Mouse (Mus musculus): ENCODE measurements at regions not wholly inside any gene's neighbourhood (a gene's known extent, or its start where the extent isn't known, plus 50 kb on each side); places are given as distances from the start of the nearest gene placed in this dataset.

GRCm38 (mm10) chr10:20828304-20828703, 103.4 kb upstream of the Pde7b start:
- TF ChIP-seq TBP (IDR thresholded peaks at IDR 0.05; ENCODE audit: low read depth, low read length) (no peak), CTCF (IDR thresholded peaks at IDR 0.05 in 2 of 3, conservative IDR thresholded peaks at IDR 0.05 in 1 of 3; ENCODE audit: control insufficient read depth in 1 of 3, insufficient read depth in 1 of 3, low read depth in 2 of 3, low read length in 3 of 3, poor library complexity in 1 of 3, severe bottlenecking in 1 of 3) (no peak), USF1 (IDR thresholded peaks at IDR 0.05; ENCODE audit: low read depth, low read length) (no peak), POLR2AphosphoS5 (IDR thresholded peaks at IDR 0.05; ENCODE audit: borderline replicate concordance, low read depth, low read length) (no peak), HCFC1 (IDR thresholded peaks at IDR 0.05; ENCODE audit: low read depth, low read length) (no peak)

All from MEL (cell line).